Mouse (Mus musculus) limb, embryonic 13.5 days (tissue): ENCODE data around the gene Siah3. TPM values are rescaled to one million over a fixed set of nuclear protein-coding genes. Genes with fewer than 3 reads are reported as not detected.

Experiments used
- ATAC-seq: fragments of 200-750 bp; cut with Nextera tagmentation; 2 replicates; pipeline ENCODE4 v1.8.0; 2017; ENCODE audit warnings: low read depth, moderate number of reproducible peaks, moderate TSS enrichment; ENCODE audit not compliant: low FRiP score
- H3K27ac ChIP-seq: fragments of 300-500 bp; sonication (generic); 2 replicates; pipeline ENCODE4 v1.5.1; 2015; ENCODE audit warnings: inconsistent platforms, mild to moderate bottlenecking, moderate library complexity
- H3K27me3 ChIP-seq: fragments of 300-500 bp; sonication (generic); 2 replicates; pipeline ENCODE4 v1.6.1; 2015; ENCODE audit warnings: mild to moderate bottlenecking, inconsistent platforms
- H3K36me3 ChIP-seq: fragments of 300-500 bp; sonication (generic); 2 replicates; pipeline ENCODE4 v1.6.1; 2015; ENCODE audit warnings: inconsistent platforms, mild to moderate bottlenecking, moderate library complexity
- H3K4me1 ChIP-seq: fragments of 300-500 bp; sonication (generic); 2 replicates; pipeline ENCODE4 v1.6.1; 2015; ENCODE audit warnings: inconsistent platforms
- H3K4me2 ChIP-seq: fragments of 300-500 bp; sonication (generic); replicated peaks from 2 replicates; pipeline ENCODE4 v1.6.1; 2015; ENCODE audit warnings: inconsistent platforms, mild to moderate bottlenecking, moderate library complexity
- H3K4me3 ChIP-seq: fragments of 300-500 bp; sonication (generic); 2 replicates; pipeline ENCODE4 v1.5.1; 2015; ENCODE audit warnings: moderate library complexity, mild to moderate bottlenecking, inconsistent platforms
- H3K9ac ChIP-seq: fragments of 300-500 bp; sonication (generic); 2 replicates; pipeline ENCODE4 v1.6.1; 2015; ENCODE audit warnings: mild to moderate bottlenecking, inconsistent platforms
- H3K9me3 ChIP-seq: fragments of 300-500 bp; sonication (generic); 2 replicates; pipeline ENCODE4 v1.6.1; 2016; ENCODE audit warnings: inconsistent platforms
- WGBS: fragments of 180-500 bp; shearing (Covaris S2); methylation state at CpG from one replicate; pipeline ENCODE4 v1.1.7; 2015; 5-methylcytosine and 5-hydroxymethylcytosine counted together
- polyA plus RNA-seq: library from polyadenylated mRNA; unstranded; fragments of >200 nt; fragmentation: Nextera tagmentation; extraction: Ambion mirVana; gene quantifications from 2 replicates; pipeline ENCODE4 v1.2.1, GENCODE M21; 2015

Siah3 gene
- polyA plus RNA-seq, 1 experiment from 2014 or later, result 0.52 TPM

- no peak overlapping the region for H3K27ac ChIP-seq
- no peak overlapping the region for H3K4me2 ChIP-seq
- H3K9me3 ChIP-seq, result no peaks in the 10 kb centered on the region
- no peak overlapping the region for H3K4me3 ChIP-seq
- no peak overlapping the region for H3K9ac ChIP-seq
- H3K27me3 ChIP-seq, result no peaks in the 10 kb centered on the region
- no peak for ATAC-seq
- H3K36me3 ChIP-seq, result no peaks in the 10 kb centered on the region
- 74% methylated on average over 3 of the region's 3 CpGs for WGBS
- H3K4me1 ChIP-seq, result no peaks in the 10 kb centered on the region
These were observed 50.5 kb downstream of the Siah3 start for GRCm38 (mm10) chr14:75506246-75506645.

GRCm38 (mm10) chr14:75510125-75510524, 54.3 kb downstream of the Siah3 start:
- no peak overlapping the region for H3K9ac ChIP-seq

GRCm38 (mm10) chr14:75512946-75513345, 57.2 kb downstream of the Siah3 start:
- ATAC-seq, result no peak
- no peaks in the 10 kb centered on the region for H3K4me1 ChIP-seq
- no peak overlapping the region for H3K27ac ChIP-seq
- no peak overlapping the region for H3K9ac ChIP-seq
- 64% methylated on average over 3 of the region's 3 CpGs for WGBS
- H3K27me3 ChIP-seq, result no peaks in the 10 kb centered on the region
- H3K36me3 ChIP-seq, result no peaks in the 10 kb centered on the region
- no peak overlapping the region for H3K4me3 ChIP-seq
- no peak overlapping the region for H3K4me2 ChIP-seq
- H3K9me3 ChIP-seq, result no peaks in the 10 kb centered on the region

More at GRCm38 (mm10) chr14:75510125-75510524, 54.3 kb downstream of the Siah3 start:
- no peak for ATAC-seq
- H3K27me3 ChIP-seq, result no peaks in the 10 kb centered on the region
- H3K9me3 ChIP-seq, result no peaks in the 10 kb centered on the region
- H3K4me2 ChIP-seq, result no peak overlapping the region
- no peak overlapping the region for H3K27ac ChIP-seq
- 74% methylated on average over 6 of the region's 6 CpGs for WGBS
- H3K4me3 ChIP-seq, result no peak overlapping the region
- no peaks in the 10 kb centered on the region for H3K36me3 ChIP-seq
- H3K4me1 ChIP-seq, result no peaks in the 10 kb centered on the region

- Histone ChIP-seq H3K36me3 (no peaks in the 10 kb centered on the region), H3K27ac (no peak overlapping the region), H3K4me1 (no peaks in the 10 kb centered on the region), H3K9me3 (no peaks in the 10 kb centered on the region), H3K27me3 (no peaks in the 10 kb centered on the region), H3K4me2 (no peak overlapping the region), H3K4me3 (no peak overlapping the region), H3K9ac (no peak overlapping the region)
- ATAC-seq, result no peak
- WGBS, result 92% methylated on average over 3 of the region's 3 CpGs
These were observed 60.4 kb downstream of the Siah3 start for GRCm38 (mm10) chr14:75516161-75516560.

GRCm38 (mm10) chr14:75516917-75517595, 61.3 kb downstream of the Siah3 start:
- Histone ChIP-seq H3K4me2 (no peak overlapping the region), H3K9me3 (no peaks in the 10 kb centered on the region), H3K27me3 (no peaks in the 10 kb centered on the region), H3K9ac (no peak overlapping the region), H3K27ac (no peak overlapping the region), H3K4me3 (no peak overlapping the region), H3K36me3 (no peaks in the 10 kb centered on the region), H3K4me1 (no peaks in the 10 kb centered on the region)
- WGBS, result 55% methylated on average over 9 of the region's 9 CpGs
- ATAC-seq, result no peak

- Histone ChIP-seq H3K27me3 (no peaks in the 10 kb centered on the region), H3K9ac (no peak overlapping the region), H3K4me2 (no peak overlapping the region), H3K4me1 (no peaks in the 10 kb centered on the region), H3K36me3 (no peaks in the 10 kb centered on the region), H3K4me3 (no peak overlapping the region), H3K27ac (no peak overlapping the region), H3K9me3 (no peaks in the 10 kb centered on the region)
- ATAC-seq, result no peak
- 82% methylated on average over 15 of the region's 15 CpGs for WGBS
These were observed 62.6 kb downstream of the Siah3 start for GRCm38 (mm10) chr14:75518196-75518887.

GRCm38 (mm10) chr14:75518899-75519298, 63.1 kb downstream of the Siah3 start:
- no peaks in the 10 kb centered on the region for H3K36me3 ChIP-seq
- ATAC-seq, result no peak
- WGBS, result 87% methylated on average over 6 of the region's 6 CpGs

GRCm38 (mm10) chr14:75519668-75520067, 63.9 kb downstream of the Siah3 start:
- Histone ChIP-seq H3K9ac (no peak overlapping the region), H3K27ac (no peak overlapping the region), H3K4me2 (no peak overlapping the region), H3K4me1 (no peaks in the 10 kb centered on the region), H3K27me3 (no peaks in the 10 kb centered on the region), H3K9me3 (no peaks in the 10 kb centered on the region), H3K36me3 (no peaks in the 10 kb centered on the region), H3K4me3 (no peak overlapping the region)
- no peak for ATAC-seq
- WGBS, result 82% methylated on average over 8 of the region's 8 CpGs

More at GRCm38 (mm10) chr14:75518899-75519298, 63.1 kb downstream of the Siah3 start:
- H3K9me3 ChIP-seq, result no peaks in the 10 kb centered on the region
- H3K4me3 ChIP-seq, result no peak overlapping the region
- H3K27me3 ChIP-seq, result no peaks in the 10 kb centered on the region
- H3K9ac ChIP-seq, result no peak overlapping the region
- no peaks in the 10 kb centered on the region for H3K4me1 ChIP-seq
- H3K4me2 ChIP-seq, result no peak overlapping the region
- no peak overlapping the region for H3K27ac ChIP-seq

GRCm38 (mm10) chr14:75524648-75525047, 68.9 kb downstream of the Siah3 start:
- H3K36me3 ChIP-seq, result no peaks in the 10 kb centered on the region
- H3K4me1 ChIP-seq, result peaks cover 16% of the 10 kb centered on the region
- no peak overlapping the region for H3K9ac ChIP-seq
- no peak for ATAC-seq
- no peak overlapping the region for H3K27ac ChIP-seq
- H3K9me3 ChIP-seq, result no peaks in the 10 kb centered on the region
- H3K4me3 ChIP-seq, result no peak overlapping the region
- no peak overlapping the region for H3K4me2 ChIP-seq
- H3K27me3 ChIP-seq, result no peaks in the 10 kb centered on the region
- 89% methylated on average over 2 of the region's 2 CpGs for WGBS

- Histone ChIP-seq H3K27ac (no peak overlapping the region), H3K4me2 (no peak overlapping the region), H3K9ac (no peak overlapping the region), H3K4me1 (peaks cover 26% of the 10 kb centered on the region), H3K9me3 (no peaks in the 10 kb centered on the region), H3K27me3 (no peaks in the 10 kb centered on the region), H3K4me3 (no peak overlapping the region), H3K36me3 (no peaks in the 10 kb centered on the region)
- no peak for ATAC-seq
- WGBS, result 88% methylated on average over 29 of the region's 29 CpGs
These were observed 69.8 kb downstream of the Siah3 start for GRCm38 (mm10) chr14:75525376-75526145.

- no peak overlapping the region for H3K4me2 ChIP-seq
- no peak overlapping the region for H3K9ac ChIP-seq
These were observed 71.8 kb downstream of the Siah3 start for GRCm38 (mm10) chr14:75527464-75528190.

More at GRCm38 (mm10) chr14:75527464-75528190, 71.8 kb downstream of the Siah3 start:
- WGBS, result 58% methylated on average over 10 of the region's 10 CpGs
- H3K4me1 ChIP-seq, result peaks cover 37% of the 10 kb centered on the region
- H3K36me3 ChIP-seq, result no peaks in the 10 kb centered on the region
- no peaks in the 10 kb centered on the region for H3K9me3 ChIP-seq
- no peak overlapping the region for H3K27ac ChIP-seq
- peak; percentile 39; the same call in 1 of the 2 replicates for ATAC-seq
- H3K4me3 ChIP-seq, result no peak overlapping the region
- 0 out of 2 replicates have a peak, but pooled peaks cover 3% of the 10 kb centered on the region for H3K27me3 ChIP-seq
